Mouse (Mus musculus) testis, postnatal 14 days (tissue): Measurements from ENCODE around the gene Lrrc10b.
A peak's percentile ranks its signal among the peaks of the same experiment; 100 is the strongest.

ENCODE experiments used
- DNase-seq: peaks from one replicate; pipeline ENCODE4 v3.0.0; 2021; ENCODE audit warnings: low spot score

Lrrc10b gene

GRCm38 (mm10) chr19:10456752-10457483 lies at the start of gene Lrrc10b:
Gene Lrrc10b, minus strand, starts transcription at chr19:10457473.
- DNase-seq, result peak; percentile 49

- DNase-seq, result no peak
These were observed 45.3 kb upstream of the Lrrc10b start for GRCm38 (mm10) chr19:10502571-10502970.

GRCm38 (mm10) chr19:10500581-10500980 lies 43.3 kb upstream of the Lrrc10b start:
- no peak for DNase-seq

- no peak for DNase-seq
These were observed 40.4 kb upstream of the Lrrc10b start for GRCm38 (mm10) chr19:10497512-10498160.

- DNase-seq, result no peak
These were observed 39.7 kb upstream of the Lrrc10b start for GRCm38 (mm10) chr19:10496976-10497375.

GRCm38 (mm10) chr19:10495670-10496069 lies 38.4 kb upstream of the Lrrc10b start:
- DNase-seq, result no peak

GRCm38 (mm10) chr19:10486264-10486738 lies 29.0 kb upstream of the Lrrc10b start:
- peak; percentile 38 for DNase-seq

- peak; percentile 41 for DNase-seq
These were observed 25.4 kb upstream of the Lrrc10b start, which contains the start of gene Ppp1r32 for GRCm38 (mm10) chr19:10482703-10483102. Gene Ppp1r32, minus strand, starts transcription at chr19:10482928.

- DNase-seq, result no peak
These were observed 22.3 kb upstream of the Lrrc10b start for GRCm38 (mm10) chr19:10479541-10479940.

GRCm38 (mm10) chr19:10473779-10474178 lies 16.5 kb upstream of the Lrrc10b start:
- no peak for DNase-seq

- no peak for DNase-seq
These were observed 15.7 kb upstream of the Lrrc10b start for GRCm38 (mm10) chr19:10472958-10473357.

- no peak for DNase-seq
These were observed 11.9 kb upstream of the Lrrc10b start for GRCm38 (mm10) chr19:10469171-10469658.

GRCm38 (mm10) chr19:10464427-10464826 lies 7.2 kb upstream of the Lrrc10b start:
- DNase-seq, result no peak

- DNase-seq, result no peak
These were observed 4.3 kb upstream of the Lrrc10b start for GRCm38 (mm10) chr19:10461584-10461983.

GRCm38 (mm10) chr19:10459907-10460306 lies 2.6 kb upstream of the Lrrc10b start:
- DNase-seq, result no peak

- DNase-seq, result peak; percentile 18
These were observed 823 bp upstream of the Lrrc10b start for GRCm38 (mm10) chr19:10458096-10458495.

GRCm38 (mm10) chr19:10457484-10457800 lies 169 bp upstream of the Lrrc10b start:
- DNase-seq, result peak; percentile 78

GRCm38 (mm10) chr19:10455437-10455806 lies 1.9 kb downstream of the Lrrc10b start:
- no peak for DNase-seq

GRCm38 (mm10) chr19:10454718-10455436 lies 2.4 kb downstream of the Lrrc10b start:
- no peak for DNase-seq

GRCm38 (mm10) chr19:10449708-10450107 lies 7.6 kb downstream of the Lrrc10b start:
- peak; percentile 43 for DNase-seq

- DNase-seq, result no peak
These were observed 8.1 kb downstream of the Lrrc10b start for GRCm38 (mm10) chr19:10449190-10449589.

GRCm38 (mm10) chr19:10448275-10448674 lies 9.0 kb downstream of the Lrrc10b start:
- DNase-seq, result no peak
